Mouse (Mus musculus): ENCODE results near the gene Aox1. TPM values are rescaled to one million over a fixed set of nuclear protein-coding genes. Genes with fewer than 3 reads are reported as not detected.

The Aox1 gene
- polyA plus RNA-seq, 1 experiment from 2014 or later = 0.16 TPM

- no peaks in the 10 kb centered on the region for H3K27me3 ChIP-seq (replicated peaks; ENCODE audit: control insufficient read depth, insufficient read depth, low read length)
- H3K4me3 ChIP-seq (ENCODE audit: low read length) = no peak overlapping the region
- no peak overlapping the region for H3K27ac ChIP-seq (ENCODE audit: low read length)
- H3K9ac ChIP-seq (ENCODE audit: low read depth, low read length) = no peak overlapping the region
- H3K9me3 ChIP-seq (ENCODE audit: control insufficient read depth, low read length) = no peaks in the 10 kb centered on the region
- no peaks in the 10 kb centered on the region for H3K36me3 ChIP-seq (ENCODE audit: control insufficient read depth, insufficient read depth, low read length)
- ATAC-seq = no peak
- no peak overlapping the region for H3K4me2 ChIP-seq (ENCODE audit: low read depth, low read length)
- no peaks in the 10 kb centered on the region for H3K4me1 ChIP-seq (ENCODE audit: control insufficient read depth, insufficient read depth, low read length)
These were observed 83.7 kb downstream of the Aox1 start for GRCm38 (mm10) chr1:58113441-58113840.

- H3K4me1 ChIP-seq (ENCODE audit: control insufficient read depth, insufficient read depth, low read length) = no peaks in the 10 kb centered on the region
- H3K4me3 ChIP-seq (ENCODE audit: low read length) = no peak overlapping the region
- WGBS = 61% methylated on average over 6 of the region's 6 CpGs
- no peak overlapping the region for H3K9ac ChIP-seq (ENCODE audit: low read depth, low read length)
- ATAC-seq = no peak
- no peak overlapping the region for H3K27ac ChIP-seq (ENCODE audit: low read length)
- H3K27me3 ChIP-seq (replicated peaks; ENCODE audit: control insufficient read depth, insufficient read depth, low read length) = no peaks in the 10 kb centered on the region
- no peaks in the 10 kb centered on the region for H3K36me3 ChIP-seq (ENCODE audit: control insufficient read depth, insufficient read depth, low read length)
- no peak overlapping the region for H3K4me2 ChIP-seq (ENCODE audit: low read depth, low read length)
- H3K9me3 ChIP-seq (ENCODE audit: control insufficient read depth, low read length) = no peaks in the 10 kb centered on the region
These were observed 84.4 kb downstream of the Aox1 start for GRCm38 (mm10) chr1:58114021-58114560.

DNA sequence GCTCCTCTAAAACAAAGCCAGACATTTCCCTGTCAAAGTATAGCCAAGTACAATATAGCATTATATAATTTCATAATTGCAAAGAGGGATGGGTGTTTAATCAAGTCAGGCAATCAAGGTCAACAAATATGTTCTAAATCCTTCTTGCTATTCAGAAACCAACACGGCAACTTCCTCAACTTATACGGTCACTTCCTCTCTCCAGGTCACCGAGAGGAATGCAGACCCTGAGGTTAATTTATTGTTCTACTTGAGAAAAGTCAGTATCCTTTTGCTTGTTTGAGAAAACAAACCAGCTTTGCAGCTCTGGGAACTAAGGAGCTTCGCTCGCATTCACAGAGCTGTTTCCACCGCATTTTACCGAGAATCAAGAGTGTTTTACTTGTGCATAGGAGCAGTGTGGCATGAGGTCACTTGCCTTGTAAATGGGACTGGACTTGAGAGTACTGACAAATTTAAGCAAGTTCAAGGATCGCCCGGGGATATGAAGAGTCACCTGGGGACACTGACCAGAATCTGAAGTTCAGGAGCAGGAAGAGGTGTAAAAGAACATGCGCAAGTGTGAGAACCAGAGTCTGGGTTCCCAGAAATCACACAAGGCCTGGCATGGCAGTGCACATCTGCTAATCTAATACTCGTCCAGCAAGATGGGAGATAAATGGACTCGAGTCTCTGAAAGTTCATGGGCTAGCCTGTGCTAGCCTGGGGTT is 85.1 kb downstream of the Aox1 start:
- Histone ChIP-seq H3K27me3 (replicated peaks; ENCODE audit: control insufficient read depth, insufficient read depth, low read length) (no peaks in the 10 kb centered on the region), H3K27ac (ENCODE audit: low read length) (no peak overlapping the region), H3K9me3 (ENCODE audit: control insufficient read depth, low read length) (no peaks in the 10 kb centered on the region), H3K9ac (ENCODE audit: low read depth, low read length) (no peak overlapping the region), H3K36me3 (ENCODE audit: control insufficient read depth, insufficient read depth, low read length) (no peaks in the 10 kb centered on the region), H3K4me1 (ENCODE audit: control insufficient read depth, insufficient read depth, low read length) (no peaks in the 10 kb centered on the region), H3K4me2 (ENCODE audit: low read depth, low read length) (no peak overlapping the region), H3K4me3 (ENCODE audit: low read length) (no peak overlapping the region)
- 54% methylated on average over 12 of the region's 12 CpGs for WGBS
- no peak for ATAC-seq

- no peaks in the 10 kb centered on the region for H3K4me1 ChIP-seq (ENCODE audit: control insufficient read depth, insufficient read depth, low read length)
- ATAC-seq = no peak
- H3K27ac ChIP-seq (ENCODE audit: low read length) = no peak overlapping the region
- H3K9ac ChIP-seq (ENCODE audit: low read depth, low read length) = no peak overlapping the region
- no peaks in the 10 kb centered on the region for H3K27me3 ChIP-seq (replicated peaks; ENCODE audit: control insufficient read depth, insufficient read depth, low read length)
- H3K4me3 ChIP-seq (ENCODE audit: low read length) = no peak overlapping the region
- H3K9me3 ChIP-seq (ENCODE audit: control insufficient read depth, low read length) = no peaks in the 10 kb centered on the region
- WGBS = 89% methylated on average over 3 of the region's 3 CpGs
- H3K36me3 ChIP-seq (ENCODE audit: control insufficient read depth, insufficient read depth, low read length) = no peaks in the 10 kb centered on the region
- no peak overlapping the region for H3K4me2 ChIP-seq (ENCODE audit: low read depth, low read length)
These were observed 88.5 kb downstream of the Aox1 start for GRCm38 (mm10) chr1:58118231-58118630.

DNA sequence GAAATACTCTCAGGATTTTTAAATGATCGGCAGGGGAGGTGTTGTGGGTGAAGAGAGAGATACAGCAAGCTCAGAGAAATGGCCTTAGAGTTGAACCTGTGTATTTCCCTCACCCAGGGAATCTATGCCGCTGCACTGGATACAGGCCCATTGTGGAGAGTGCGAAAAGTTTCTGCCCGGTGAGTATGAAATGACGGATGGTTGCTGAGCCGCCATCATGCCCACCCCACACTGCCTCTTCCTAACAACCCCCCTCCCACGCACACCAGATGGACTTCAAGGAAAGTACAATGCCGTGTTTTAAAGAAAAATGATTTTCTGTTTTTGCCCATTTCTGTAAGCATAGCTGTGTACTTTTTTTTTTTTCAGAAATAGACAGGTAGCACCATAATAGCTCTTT is 95.2 kb downstream of the Aox1 start:
- WGBS = 85% methylated on average over 8 of the region's 8 CpGs
- H3K4me1 ChIP-seq (ENCODE audit: control insufficient read depth, insufficient read depth, low read length) = no peaks in the 10 kb centered on the region

GRCm38 (mm10) chr1:58137891-58138290 is 108.2 kb downstream of the Aox1 start:
- H3K4me1 ChIP-seq (ENCODE audit: control insufficient read depth, insufficient read depth, low read length) = no peaks in the 10 kb centered on the region
- no peak overlapping the region for H3K4me3 ChIP-seq (ENCODE audit: low read length)
- H3K27me3 ChIP-seq (replicated peaks; ENCODE audit: control insufficient read depth, insufficient read depth, low read length) = no peaks in the 10 kb centered on the region
- H3K9me3 ChIP-seq (ENCODE audit: control insufficient read depth, low read length) = peaks cover 3% of the 10 kb centered on the region; the same call in 1 of the 2 replicates
- H3K4me2 ChIP-seq (ENCODE audit: low read depth, low read length) = no peak overlapping the region
- no peak for ATAC-seq
- H3K27ac ChIP-seq (ENCODE audit: low read length) = no peak overlapping the region
- no peak overlapping the region for H3K9ac ChIP-seq (ENCODE audit: low read depth, low read length)
- no peaks in the 10 kb centered on the region for H3K36me3 ChIP-seq (ENCODE audit: control insufficient read depth, insufficient read depth, low read length)

More for the DNA sequence above, 95.2 kb downstream of the Aox1 start:
- no peak overlapping the region for H3K4me3 ChIP-seq (ENCODE audit: low read length)
- no peaks in the 10 kb centered on the region for H3K36me3 ChIP-seq (ENCODE audit: control insufficient read depth, insufficient read depth, low read length)
- H3K9ac ChIP-seq (ENCODE audit: low read depth, low read length) = no peak overlapping the region
- no peak overlapping the region for H3K4me2 ChIP-seq (ENCODE audit: low read depth, low read length)
- no peak for ATAC-seq
- H3K27me3 ChIP-seq (replicated peaks; ENCODE audit: control insufficient read depth, insufficient read depth, low read length) = no peaks in the 10 kb centered on the region
- no peaks in the 10 kb centered on the region for H3K9me3 ChIP-seq (ENCODE audit: control insufficient read depth, low read length)
- H3K27ac ChIP-seq (ENCODE audit: low read length) = no peak overlapping the region

DNA sequence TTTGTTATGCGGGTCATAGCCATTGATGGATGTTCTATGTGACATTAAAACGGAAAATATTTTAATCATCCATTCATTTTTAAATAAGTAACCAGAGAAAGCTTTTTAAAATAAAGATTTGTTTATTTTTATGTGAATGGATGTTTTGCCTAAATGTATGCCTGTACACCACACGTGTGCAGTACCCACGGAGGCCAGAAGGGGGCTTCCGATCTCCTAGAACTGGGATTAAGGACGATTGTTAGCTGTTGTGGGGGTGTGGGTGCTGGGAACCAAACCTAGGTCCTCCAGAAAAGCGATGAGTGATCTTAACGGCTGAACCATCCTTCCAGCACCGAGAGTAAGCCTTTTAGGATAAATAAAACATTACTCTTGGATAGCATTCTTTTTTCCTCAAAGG is 109.3 kb downstream of the Aox1 start:
- Histone ChIP-seq H3K27ac (ENCODE audit: low read length) (no peak overlapping the region), H3K4me1 (ENCODE audit: control insufficient read depth, insufficient read depth, low read length) (no peaks in the 10 kb centered on the region), H3K4me3 (ENCODE audit: low read length) (no peak overlapping the region), H3K9ac (ENCODE audit: low read depth, low read length) (no peak overlapping the region), H3K9me3 (ENCODE audit: control insufficient read depth, low read length) (peaks cover 3% of the 10 kb centered on the region; the same call in 1 of the 2 replicates), H3K27me3 (replicated peaks; ENCODE audit: control insufficient read depth, insufficient read depth, low read length) (no peaks in the 10 kb centered on the region), H3K4me2 (ENCODE audit: low read depth, low read length) (no peak overlapping the region), H3K36me3 (ENCODE audit: control insufficient read depth, insufficient read depth, low read length) (no peaks in the 10 kb centered on the region)
- WGBS = 87% methylated on average over 9 of the region's 9 CpGs
- ATAC-seq = no peak

DNA sequence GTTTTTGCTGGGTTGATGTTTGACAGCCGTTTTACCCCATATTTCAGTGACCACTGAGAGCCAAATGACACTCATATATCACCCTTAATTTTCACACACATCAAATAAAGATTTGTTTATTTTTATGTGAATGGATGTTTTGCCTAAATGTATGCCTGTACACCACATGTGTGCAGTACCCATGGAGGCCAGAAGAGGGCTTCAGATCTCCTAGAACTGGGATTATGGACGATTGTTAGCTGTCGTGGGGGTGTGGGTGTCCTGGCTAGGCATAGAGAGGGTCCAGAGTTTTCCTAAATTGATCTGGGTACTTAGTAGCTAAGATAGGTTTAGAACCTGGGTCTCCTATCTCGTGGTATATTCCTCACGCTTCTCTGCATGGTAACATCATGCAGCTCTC is 110.9 kb downstream of the Aox1 start:
- H3K27ac ChIP-seq (ENCODE audit: low read length) = no peak overlapping the region
- no peaks in the 10 kb centered on the region for H3K27me3 ChIP-seq (replicated peaks; ENCODE audit: control insufficient read depth, insufficient read depth, low read length)
- no peak overlapping the region for H3K4me2 ChIP-seq (ENCODE audit: low read depth, low read length)
- 0 out of 2 replicates have a peak, but pooled peaks cover 3% of the 10 kb centered on the region for H3K4me1 ChIP-seq (ENCODE audit: control insufficient read depth, insufficient read depth, low read length)
- H3K4me3 ChIP-seq (ENCODE audit: low read length) = no peak overlapping the region
- H3K9me3 ChIP-seq (ENCODE audit: control insufficient read depth, low read length) = peaks cover 3% of the 10 kb centered on the region; the same call in 1 of the 2 replicates
- 87% methylated on average over 5 of the region's 5 CpGs for WGBS
- no peak for ATAC-seq
- no peak overlapping the region for H3K9ac ChIP-seq (ENCODE audit: low read depth, low read length)
- no peaks in the 10 kb centered on the region for H3K36me3 ChIP-seq (ENCODE audit: control insufficient read depth, insufficient read depth, low read length)

DNA sequence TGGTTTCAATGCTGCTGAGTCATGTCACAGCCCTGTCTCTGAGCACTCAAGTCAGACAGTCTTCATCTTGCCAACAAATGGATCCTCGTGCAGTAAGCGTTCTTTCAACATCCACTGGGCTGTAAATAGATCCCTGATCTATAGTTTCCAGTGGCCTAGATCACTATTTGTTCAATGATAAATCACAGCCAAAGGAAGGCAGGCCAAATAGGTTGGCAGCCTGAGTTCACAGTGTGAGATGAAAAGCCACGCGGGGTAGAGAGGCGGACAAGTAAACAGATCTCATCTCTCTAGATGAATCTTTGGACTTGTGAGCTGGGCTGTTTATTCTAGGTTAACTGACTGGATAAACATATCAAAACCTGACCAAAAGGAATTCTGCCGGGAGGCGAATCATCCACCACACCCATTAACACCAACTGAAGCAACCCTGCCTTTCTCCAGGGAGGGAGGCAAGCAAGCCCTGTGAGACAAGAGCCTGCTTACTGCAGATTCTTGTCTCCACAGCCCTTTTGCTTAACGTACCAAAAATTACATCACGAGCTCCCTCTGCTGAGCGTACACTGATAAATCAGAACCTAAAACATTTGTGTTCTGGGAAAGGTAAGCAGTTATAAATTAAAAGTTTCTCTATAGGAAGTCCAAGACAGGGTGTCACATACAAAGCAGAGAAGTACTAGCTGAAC is 114.8 kb downstream of the Aox1 start:
- H3K27me3 ChIP-seq (replicated peaks; ENCODE audit: control insufficient read depth, insufficient read depth, low read length) = no peaks in the 10 kb centered on the region
- H3K9ac ChIP-seq (ENCODE audit: low read depth, low read length) = no peak overlapping the region
- H3K4me2 ChIP-seq (ENCODE audit: low read depth, low read length) = no peak overlapping the region
- no peak overlapping the region for H3K4me3 ChIP-seq (ENCODE audit: low read length)
- no peak for ATAC-seq
- 0 out of 2 replicates have a peak, but pooled peaks cover 3% of the 10 kb centered on the region for H3K4me1 ChIP-seq (ENCODE audit: control insufficient read depth, insufficient read depth, low read length)
- no peaks in the 10 kb centered on the region for H3K36me3 ChIP-seq (ENCODE audit: control insufficient read depth, insufficient read depth, low read length)
- H3K9me3 ChIP-seq (ENCODE audit: control insufficient read depth, low read length) = no peaks in the 10 kb centered on the region
- H3K27ac ChIP-seq (ENCODE audit: low read length) = no peak overlapping the region
- 21% methylated on average over 10 of the region's 10 CpGs for WGBS
